Mouse (Mus musculus) limb, embryonic 10.5 days (tissue): ENCODE results near the gene Hipk1. TPM values are rescaled to one million over a fixed set of nuclear protein-coding genes. Genes with fewer than 3 reads are reported as not detected.

ENCODE experiments used
- DNase-seq: peaks from one replicate; pipeline ENCODE4 v3.0.0-alpha.2; 2017; ENCODE audit warnings: low spot score
- H3K27ac ChIP-seq: fragments of 300-500 bp; sonication (generic); 2 replicates; pipeline ENCODE4 v1.5.1; 2016; ENCODE audit warnings: mild to moderate bottlenecking
- H3K27me3 ChIP-seq: fragments of 300-500 bp; sonication (generic); 2 replicates; pipeline ENCODE4 v1.6.1; 2016; ENCODE audit warnings: low read depth, mild to moderate bottlenecking; ENCODE audit not compliant: poor library complexity, severe bottlenecking
- H3K36me3 ChIP-seq: fragments of 300-500 bp; sonication (generic); 2 replicates; pipeline ENCODE4 v1.6.1; 2016; ENCODE audit warnings: mild to moderate bottlenecking, moderate library complexity
- H3K4me1 ChIP-seq: fragments of 300-500 bp; sonication (generic); 2 replicates; pipeline ENCODE4 v1.6.1; 2016
- H3K4me3 ChIP-seq: fragments of 300-500 bp; sonication (generic); 2 replicates; pipeline ENCODE4 v1.5.1; 2016; ENCODE audit warnings: mild to moderate bottlenecking, moderate library complexity
- H3K9me3 ChIP-seq: fragments of 300-500 bp; sonication (generic); replicated peaks from 2 replicates; pipeline ENCODE4 v1.6.1; 2016; ENCODE audit warnings: mild to moderate bottlenecking
- WGBS: fragments of 180-500 bp; shearing (Covaris S2); methylation state at CpG from one replicate; pipeline ENCODE4 v1.1.7; 2016; 5-methylcytosine and 5-hydroxymethylcytosine counted together
- polyA plus RNA-seq: library from polyadenylated mRNA; unstranded; fragments of >200 nt; fragmentation: Nextera tagmentation; extraction: Ambion mirVana; gene quantifications from 2 replicates; pipeline ENCODE4 v1.2.1, GENCODE M21; 2016

Hipk1 gene
- polyA plus RNA-seq, 1 experiment from 2014 or later = 10.6 TPM

GRCm38 (mm10) chr3:103735776-103736600 lies 55.4 kb downstream of the Hipk1 start:
- Histone ChIP-seq H3K36me3 (peaks cover 10% of the 10 kb centered on the region), H3K27me3 (no peaks in the 10 kb centered on the region), H3K27ac (peak overlapping the region; percentile 93), H3K4me3 (peak overlapping the region; percentile 50), H3K9me3 (no peaks in the 10 kb centered on the region), H3K4me1 (peaks cover 74% of the 10 kb centered on the region)
- WGBS = 77% methylated on average over 28 of the region's 28 CpGs
- no peak for DNase-seq

GRCm38 (mm10) chr3:103734696-103735519 lies 56.5 kb downstream of the Hipk1 start:
- peaks cover 10% of the 10 kb centered on the region for H3K36me3 ChIP-seq
- H3K4me3 ChIP-seq = peak overlapping the region; percentile 50
- 19% methylated on average over 11 of the region's 11 CpGs for WGBS
- H3K27me3 ChIP-seq = no peaks in the 10 kb centered on the region
- peak; percentile 70 for DNase-seq
- H3K4me1 ChIP-seq = peaks cover 68% of the 10 kb centered on the region
- H3K9me3 ChIP-seq = no peaks in the 10 kb centered on the region
- H3K27ac ChIP-seq = peak overlapping the region; percentile 93

- Histone ChIP-seq H3K27me3 (no peaks in the 10 kb centered on the region), H3K4me1 (peaks cover 65% of the 10 kb centered on the region), H3K9me3 (no peaks in the 10 kb centered on the region), H3K4me3 (peak overlapping the region; percentile 50), H3K36me3 (peaks cover 10% of the 10 kb centered on the region), H3K27ac (peak overlapping the region; percentile 93)
- 47% methylated on average over 19 of the region's 19 CpGs for WGBS
- DNase-seq = peak; percentile 59
Observed at GRCm38 (mm10) chr3:103733799-103734695, 57.3 kb downstream of the Hipk1 start.

- H3K27me3 ChIP-seq = no peaks in the 10 kb centered on the region
- H3K36me3 ChIP-seq = peaks cover 10% of the 10 kb centered on the region
- DNase-seq = no peak
- H3K27ac ChIP-seq = peak overlapping the region; percentile 93
- no peaks in the 10 kb centered on the region for H3K9me3 ChIP-seq
- peaks cover 61% of the 10 kb centered on the region for H3K4me1 ChIP-seq
- 19% methylated on average over 2 of the region's 2 CpGs for WGBS
- no peak overlapping the region for H3K4me3 ChIP-seq
Observed at GRCm38 (mm10) chr3:103733176-103733575, 58.2 kb downstream of the Hipk1 start.

GRCm38 (mm10) chr3:103732116-103732515 lies 59.2 kb downstream of the Hipk1 start:
- Histone ChIP-seq H3K4me1 (peaks cover 61% of the 10 kb centered on the region), H3K27me3 (no peaks in the 10 kb centered on the region), H3K9me3 (no peaks in the 10 kb centered on the region), H3K4me3 (no peak overlapping the region), H3K36me3 (peaks cover 10% of the 10 kb centered on the region), H3K27ac (no peak overlapping the region)
- 87% methylated on average over 3 of the region's 3 CpGs for WGBS
- DNase-seq = no peak

GRCm38 (mm10) chr3:103729850-103730249 lies 61.5 kb downstream of the Hipk1 start:
- no peak overlapping the region for H3K27ac ChIP-seq
- H3K4me3 ChIP-seq = no peak overlapping the region
- no peak for DNase-seq
- WGBS = 91% methylated on average over 9 of the region's 9 CpGs
- no peaks in the 10 kb centered on the region for H3K27me3 ChIP-seq
- H3K36me3 ChIP-seq = peaks cover 4% of the 10 kb centered on the region; the same call in 1 of the 2 replicates
- peaks cover 51% of the 10 kb centered on the region for H3K4me1 ChIP-seq
- no peaks in the 10 kb centered on the region for H3K9me3 ChIP-seq

GRCm38 (mm10) chr3:103727813-103728326 lies 63.5 kb downstream of the Hipk1 start:
- Histone ChIP-seq H3K27me3 (no peaks in the 10 kb centered on the region), H3K36me3 (peaks cover 4% of the 10 kb centered on the region; the same call in 1 of the 2 replicates), H3K4me3 (no peak overlapping the region), H3K27ac (no peak overlapping the region), H3K9me3 (no peaks in the 10 kb centered on the region), H3K4me1 (peaks cover 31% of the 10 kb centered on the region)
- DNase-seq = no peak
- WGBS = 41% methylated on average over 2 of the region's 2 CpGs

- H3K27me3 ChIP-seq = no peaks in the 10 kb centered on the region
Observed at GRCm38 (mm10) chr3:103726642-103727041, 64.7 kb downstream of the Hipk1 start.

GRCm38 (mm10) chr3:103724137-103724536 lies 67.2 kb downstream of the Hipk1 start:
- H3K4me3 ChIP-seq = no peak overlapping the region
- 68% methylated on average over 3 of the region's 3 CpGs for WGBS
- H3K9me3 ChIP-seq = no peaks in the 10 kb centered on the region
- H3K27ac ChIP-seq = no peak overlapping the region
- H3K4me1 ChIP-seq = peaks cover 31% of the 10 kb centered on the region
- no peaks in the 10 kb centered on the region for H3K36me3 ChIP-seq
- H3K27me3 ChIP-seq = no peaks in the 10 kb centered on the region
- no peak for DNase-seq

More at GRCm38 (mm10) chr3:103726642-103727041, 64.7 kb downstream of the Hipk1 start:
- peaks cover 27% of the 10 kb centered on the region for H3K4me1 ChIP-seq
- H3K4me3 ChIP-seq = no peak overlapping the region
- no peak for DNase-seq
- 49% methylated on average over 3 of the region's 3 CpGs for WGBS
- peak overlapping the region; percentile 16; the same call in 1 of the 2 replicates for H3K27ac ChIP-seq
- H3K9me3 ChIP-seq = no peaks in the 10 kb centered on the region
- no peaks in the 10 kb centered on the region for H3K36me3 ChIP-seq

GRCm38 (mm10) chr3:103718728-103719127 lies 72.6 kb downstream of the Hipk1 start:
- Histone ChIP-seq H3K27ac (no peak overlapping the region), H3K9me3 (no peaks in the 10 kb centered on the region), H3K4me3 (no peak overlapping the region), H3K27me3 (no peaks in the 10 kb centered on the region), H3K4me1 (peaks cover 22% of the 10 kb centered on the region), H3K36me3 (no peaks in the 10 kb centered on the region)
- no peak for DNase-seq
- 86% methylated on average over 4 of the region's 4 CpGs for WGBS

- no peak for DNase-seq
- Histone ChIP-seq H3K4me3 (no peak overlapping the region), H3K36me3 (no peaks in the 10 kb centered on the region), H3K9me3 (no peaks in the 10 kb centered on the region), H3K27me3 (no peaks in the 10 kb centered on the region), H3K27ac (peak overlapping the region; percentile 3; the same call in 1 of the 2 replicates), H3K4me1 (peaks cover 22% of the 10 kb centered on the region)
- WGBS = 64% methylated on average over 15 of the region's 15 CpGs
Observed at GRCm38 (mm10) chr3:103716774-103717760, 74.3 kb downstream of the Hipk1 start.
